Mouse (Mus musculus) urinary bladder, postnatal 36 days (tissue): ENCODE results near the gene Gm10697.
"Not testable (repeated sequence)": the region's sequence is repeated elsewhere in the genome, so short reads cannot be mapped to it uniquely, and the experiment has no call there.

Experiments
- DNase-seq, 2 experiments: peaks; one replicate each; pipeline ENCODE4 v3.0.0; 2022; ENCODE audit warnings: low spot score in 2 of 2, mixed read lengths in 1 of 2

The Gm10697 gene

DNA sequence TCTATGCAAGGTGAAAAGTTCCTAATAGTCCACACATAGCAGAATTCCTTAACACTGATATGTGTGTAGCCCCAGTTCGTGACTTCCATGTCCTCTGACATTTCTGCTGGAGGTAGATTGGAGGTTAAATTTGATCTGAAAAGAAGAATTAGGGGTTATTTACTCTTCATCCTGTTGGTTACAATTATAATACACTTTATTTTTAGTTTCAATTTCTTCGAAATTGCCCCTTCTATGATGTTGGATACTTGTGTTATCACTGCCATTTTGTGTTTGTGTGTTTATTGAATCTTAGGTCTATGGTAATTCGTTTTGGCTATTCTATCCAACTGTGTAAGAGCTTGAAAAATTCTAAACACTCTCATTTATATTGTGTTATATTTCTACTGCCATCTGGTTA is at the start of gene Gm10697:
Gene Gm10697, minus strand, starts transcription at position 101 of the 400 bp plus-strand sequence.
- not testable (repeated sequence) for DNase-seq

- not testable (repeated sequence) for DNase-seq
Measured at GRCm38 (mm10) chr3:94115071-94115470, 42.6 kb upstream of the Gm10697 start.

DNA sequence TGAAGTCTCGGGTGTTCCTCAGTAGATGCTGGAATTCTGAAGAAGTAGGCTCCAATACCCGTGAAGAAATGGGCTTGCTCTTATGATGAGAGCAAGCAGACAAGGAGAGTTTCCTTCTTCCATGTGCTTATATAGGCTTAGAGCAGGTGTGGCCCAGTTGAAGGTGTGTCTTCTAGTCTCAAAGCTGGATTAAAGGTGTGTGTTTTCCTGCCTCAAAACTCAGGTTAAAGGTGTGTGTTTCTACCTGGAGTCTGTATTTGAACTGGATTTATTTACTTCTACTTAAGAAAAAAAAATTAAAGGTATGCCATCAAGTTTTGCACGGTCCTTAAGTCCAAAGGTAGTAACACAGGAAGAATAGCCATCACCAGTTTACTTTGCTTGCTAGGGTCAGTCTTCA is 17.7 kb downstream of the Gm10697 start, which contains the start of gene Gm9125:
Gene Gm9125, minus strand, starts transcription at position 101 of the 400 bp plus-strand sequence.
- not testable (repeated sequence) for DNase-seq

DNA sequence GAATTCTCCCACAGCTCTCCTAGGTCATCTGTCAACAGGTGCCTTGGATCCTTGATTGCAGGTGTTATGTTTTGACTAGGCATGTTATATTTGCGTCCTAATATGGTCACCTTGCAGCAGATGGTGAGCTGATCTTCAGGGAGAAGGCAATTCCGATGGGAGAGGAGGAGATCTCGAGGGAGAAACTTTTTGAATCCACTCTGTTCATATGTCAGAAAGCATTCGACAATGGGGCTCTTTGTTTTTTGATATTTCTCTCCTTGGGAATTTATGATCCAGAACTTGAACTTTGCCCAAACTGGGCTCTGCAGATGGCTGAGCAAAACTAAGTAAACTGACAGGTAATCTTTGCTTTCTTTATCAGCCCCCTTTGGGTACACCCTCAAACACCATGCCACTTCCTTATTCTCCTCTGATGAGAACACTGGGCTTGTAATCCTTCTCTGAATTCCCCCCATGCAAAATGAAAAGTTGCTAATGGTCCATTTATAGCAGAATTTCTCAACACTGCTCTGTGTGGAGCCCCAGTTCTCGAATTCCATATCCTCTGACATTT is 22.8 kb downstream of the Gm10697 start:
- DNase-seq: not testable (repeated sequence)

GRCm38 (mm10) chr3:94038241-94038640 is 34.2 kb downstream of the Gm10697 start:
- DNase-seq: not testable (repeated sequence)

- DNase-seq: not testable (repeated sequence)
Measured at GRCm38 (mm10) chr3:94034400-94034799, 38.0 kb downstream of the Gm10697 start.
